Mouse (Mus musculus) cortical plate, adult 2 months (tissue): ENCODE data around the gene Slc26a1.

ENCODE experiments used
- CTCF ChIP-seq: fragments of 200-500 bp; IDR thresholded peaks from 2 replicates; pipeline ENCODE4 v1.5.1; 2011; ENCODE audit warnings: mild to moderate bottlenecking, control low read depth, low read length; ENCODE audit not compliant: insufficient read depth; ENCODE audit errors: extremely low read depth
- POLR2A ChIP-seq: fragments of 200-500 bp; IDR thresholded peaks from 2 replicates; pipeline ENCODE4 v1.6.1; 2011; ENCODE audit warnings: mild to moderate bottlenecking, low read length, control low read depth; ENCODE audit not compliant: insufficient read depth; ENCODE audit errors: extremely low read depth

- TF ChIP-seq POLR2A (no peak), CTCF (no peak)
Measured at GRCm38 (mm10) chr5:108711968-108712367, 36.6 kb upstream of the Slc26a1 start.
